Mouse (Mus musculus): ENCODE results near the gene Syt1.

Gene Syt1

DNA sequence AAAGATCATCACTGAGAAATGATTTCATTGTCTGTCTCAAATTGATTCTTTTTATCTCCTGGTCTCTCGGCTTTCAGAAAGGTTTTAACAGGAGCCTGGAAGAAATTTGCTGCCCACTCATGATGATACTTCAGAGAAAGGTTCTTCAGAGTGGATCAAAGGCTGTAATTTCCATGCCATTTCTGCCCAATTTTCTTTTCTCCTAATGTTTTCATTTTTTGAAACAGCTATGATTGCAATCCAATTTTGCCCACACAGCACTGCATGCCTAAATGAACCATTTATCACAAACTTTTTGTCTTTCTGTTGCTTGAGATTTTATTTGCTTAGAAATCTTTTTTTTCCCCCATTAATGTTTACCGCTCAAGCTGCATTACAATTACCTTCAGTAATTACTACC lies 257.5 kb downstream of the Syt1 start:
- DNase-seq (ENCODE audit: low spot score) = no peak

DNA sequence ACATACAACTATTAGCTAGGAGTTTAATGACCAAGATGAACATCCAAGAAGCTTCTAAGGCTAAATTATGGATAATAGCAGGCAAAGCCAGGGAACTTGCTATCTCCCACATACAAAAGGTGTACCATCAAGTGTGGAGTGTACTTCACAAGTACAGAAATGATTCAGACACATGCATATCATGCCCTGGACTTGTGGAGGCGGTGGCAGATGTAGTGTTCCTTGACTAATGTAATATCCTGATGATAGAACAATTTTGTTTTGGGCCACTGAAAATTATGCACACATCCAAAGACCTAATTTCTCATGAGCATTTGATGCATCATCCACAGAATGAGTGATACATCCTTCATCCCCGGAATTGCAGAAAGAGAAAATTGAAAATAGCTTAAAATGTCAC lies 267.0 kb downstream of the Syt1 start:
- no peak for DNase-seq (ENCODE audit: low spot score)

DNA sequence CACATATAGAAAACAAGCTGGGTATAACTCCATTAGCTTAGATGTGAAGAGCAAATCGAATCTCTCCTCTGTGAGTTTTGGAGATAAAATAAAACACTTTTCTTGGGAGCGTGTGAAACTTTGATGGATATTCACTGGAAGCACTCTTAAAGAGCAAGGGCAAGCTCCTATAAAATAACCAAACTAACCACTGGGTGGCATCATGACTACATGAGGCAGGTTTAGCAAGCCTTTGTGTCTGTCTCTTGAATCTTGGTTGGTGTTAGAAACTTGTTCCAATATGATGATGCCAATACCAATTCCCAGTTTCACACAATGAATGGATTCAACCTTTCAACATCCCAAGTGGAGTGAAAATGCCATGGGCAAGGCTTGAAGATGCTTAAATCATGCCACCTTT lies 276.8 kb downstream of the Syt1 start:
- DNase-seq (ENCODE audit: low spot score) = no peak

DNA sequence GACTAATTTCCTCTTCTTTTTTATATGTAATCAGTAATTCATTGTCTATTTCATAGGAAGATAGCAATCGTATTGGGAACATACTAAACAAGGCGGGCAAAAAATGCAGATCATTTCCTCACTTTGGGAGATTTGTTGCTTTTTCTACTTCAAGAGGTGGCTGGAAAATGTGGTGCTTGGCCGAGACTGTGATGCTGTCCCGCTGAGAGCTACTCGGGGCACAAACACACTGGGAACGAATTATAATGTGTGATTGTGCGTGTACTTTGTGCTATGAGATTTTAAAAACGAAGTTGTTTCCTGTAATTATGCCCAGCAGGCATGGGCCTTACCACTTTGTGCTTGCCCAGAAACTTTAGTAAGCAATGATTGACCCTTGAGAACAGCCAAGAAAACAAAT lies 281.8 kb downstream of the Syt1 start:
- no peak for DNase-seq (ENCODE audit: low spot score)

DNA sequence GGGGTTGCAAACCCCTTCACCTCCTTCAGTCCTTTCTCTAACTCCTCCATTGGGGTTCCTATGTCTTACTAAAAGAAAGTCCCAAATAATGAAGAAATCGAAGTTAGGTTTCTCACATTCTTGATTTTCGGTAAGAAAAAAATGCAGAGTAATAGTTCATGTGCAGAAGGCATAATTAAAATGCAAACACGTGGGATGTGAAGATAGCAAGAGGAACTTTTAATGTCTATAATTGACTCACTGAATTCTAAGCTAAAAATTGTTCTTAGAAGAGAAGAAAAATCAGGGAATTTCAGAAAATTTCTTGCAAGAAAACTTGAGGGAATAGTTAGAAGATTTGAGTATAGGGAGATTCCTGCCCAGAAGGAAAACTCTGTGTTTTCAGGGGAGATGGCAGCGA lies 284.4 kb downstream of the Syt1 start:
- DNase-seq (ENCODE audit: low spot score) = no peak

DNA sequence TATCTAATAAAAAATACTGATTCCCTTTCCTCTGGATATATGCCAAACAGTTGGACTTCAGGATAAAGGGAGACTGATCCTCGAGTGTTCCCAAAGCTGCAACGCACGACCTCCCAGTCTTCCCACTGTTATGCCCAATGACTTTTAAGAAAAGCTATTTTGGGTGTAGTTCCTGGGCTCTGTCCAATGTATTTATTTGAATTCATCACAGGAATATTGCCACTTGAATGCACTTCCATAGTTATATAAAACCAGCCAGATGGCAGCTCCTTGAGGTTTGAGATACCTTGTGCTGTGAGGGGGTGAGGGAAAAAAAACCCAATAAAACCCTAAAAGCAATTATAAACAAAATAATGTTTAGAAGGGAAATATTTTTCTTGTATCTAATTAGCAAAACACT lies 285.9 kb downstream of the Syt1 start:
- DNase-seq (ENCODE audit: low spot score) = no peak

DNA sequence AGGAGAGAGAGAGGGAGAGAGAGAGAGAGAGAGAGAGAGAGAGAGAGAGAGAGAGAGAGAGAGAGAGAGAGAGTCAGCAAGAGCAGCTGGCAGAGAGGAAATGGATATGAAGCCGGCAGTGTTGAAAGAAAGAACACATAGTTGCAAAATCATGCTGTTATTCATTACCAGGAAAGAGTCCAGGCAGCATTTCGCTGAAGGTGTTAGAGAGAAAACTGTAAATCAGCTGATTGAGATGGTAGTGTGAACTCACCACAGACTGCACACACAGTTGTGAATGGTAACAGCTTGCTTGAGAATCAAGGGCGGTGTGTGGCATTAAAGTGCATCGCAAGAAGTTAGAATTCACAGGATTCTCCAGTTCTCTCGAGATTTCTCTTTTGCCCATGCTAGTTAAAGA lies 300.3 kb downstream of the Syt1 start:
- DNase-seq (ENCODE audit: low spot score) = peak; percentile 30

DNA sequence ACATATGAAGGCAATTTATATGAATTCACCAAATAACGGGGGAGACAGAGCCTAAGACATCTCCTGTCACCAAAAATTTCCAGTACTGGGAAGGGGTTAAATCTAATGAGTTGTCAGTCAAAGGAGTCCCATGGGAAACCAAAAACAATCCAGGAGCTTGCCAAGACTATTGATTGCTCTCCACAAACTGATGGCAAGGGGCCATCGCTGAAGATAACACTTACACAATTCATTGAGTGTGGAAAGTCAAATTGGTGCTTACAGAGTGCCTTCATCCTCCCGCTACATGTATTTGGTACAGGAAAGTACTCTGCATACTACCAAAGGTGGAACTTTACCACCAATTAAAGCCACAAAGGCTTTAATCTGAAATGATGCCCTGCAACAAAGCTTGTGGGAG lies 305.1 kb downstream of the Syt1 start:
- DNase-seq (ENCODE audit: low spot score) = no peak

DNA sequence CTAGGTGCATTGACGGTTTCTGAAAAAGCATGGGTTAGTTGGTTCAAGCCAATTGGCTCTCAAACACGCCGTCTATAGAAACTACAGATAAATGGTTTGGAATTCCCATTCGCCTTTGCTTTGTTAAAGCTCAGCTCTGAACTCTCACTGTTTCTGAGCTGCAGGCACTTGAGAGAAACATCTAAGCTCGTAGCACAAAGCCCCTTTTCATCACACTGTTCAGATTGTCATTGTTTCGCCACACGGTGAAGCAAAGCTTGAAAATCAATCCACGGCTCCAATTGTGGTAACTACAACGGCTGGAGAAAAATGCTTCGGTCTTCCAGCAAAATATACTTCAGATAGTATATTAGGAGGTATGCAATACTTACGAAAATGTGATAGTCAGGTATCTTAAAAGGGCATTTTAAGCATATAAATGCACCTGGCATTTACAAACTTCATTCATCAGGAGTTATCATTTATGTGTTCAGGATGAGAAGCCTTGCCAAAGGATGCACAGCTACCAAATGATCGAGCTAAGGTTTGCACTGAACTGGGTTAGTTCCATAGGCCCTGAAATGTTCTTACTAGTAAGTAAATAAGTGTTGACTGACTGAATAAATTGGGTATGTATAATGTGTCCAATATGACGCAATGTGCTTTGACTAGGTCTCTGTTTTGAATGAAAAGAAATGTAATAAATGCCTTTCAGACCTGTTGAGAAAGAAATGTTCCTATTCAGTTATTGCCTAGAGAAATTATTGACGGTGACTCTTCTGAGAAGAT lies 309.2 kb downstream of the Syt1 start:
- no peak for DNase-seq (ENCODE audit: low spot score)

DNA sequence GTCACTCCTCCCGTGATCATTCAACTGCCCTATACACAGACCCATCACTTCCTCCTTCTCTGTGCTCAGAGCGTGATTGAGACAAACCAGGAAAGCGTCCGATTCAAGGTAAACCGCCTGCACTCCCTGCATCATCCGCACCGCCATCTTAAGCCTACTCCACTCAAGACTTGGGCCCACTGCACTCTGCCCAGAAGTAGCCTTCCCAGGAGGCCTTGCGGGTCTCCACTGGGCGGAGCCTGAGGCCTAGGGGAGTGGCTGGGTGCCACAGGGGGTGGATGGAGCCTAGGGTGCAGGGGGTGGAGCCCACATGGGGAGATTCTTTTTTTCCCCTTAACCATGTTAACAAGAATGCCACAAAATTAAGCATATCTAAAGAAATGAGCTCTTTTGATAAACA lies 310.8 kb downstream of the Syt1 start, which contains the start of gene Gm5136:
Gene Gm5136, minus strand, starts transcription at position 215 of the 400 bp plus-strand sequence.
- DNase-seq (ENCODE audit: low spot score) = no peak

DNA sequence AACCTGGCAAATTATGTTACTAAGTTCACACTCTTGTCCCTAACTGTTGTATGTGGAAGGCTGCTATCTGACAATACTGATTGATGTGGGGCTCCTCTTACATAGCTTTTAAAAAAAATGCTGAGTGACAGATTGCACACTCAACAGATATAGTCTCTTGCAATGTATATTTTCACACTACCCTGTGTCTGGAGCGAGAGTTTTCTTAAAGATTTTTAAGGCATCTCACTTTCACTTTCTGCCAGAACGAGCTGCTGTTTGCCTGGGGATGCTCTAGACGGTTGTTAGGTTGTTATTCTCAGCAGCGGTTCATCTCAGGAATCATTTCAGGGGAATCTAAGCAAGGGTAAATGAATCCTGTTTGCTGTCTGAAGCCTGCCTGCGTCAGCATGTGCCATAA lies 313.7 kb downstream of the Syt1 start:
- no peak for DNase-seq (ENCODE audit: low spot score)

DNA sequence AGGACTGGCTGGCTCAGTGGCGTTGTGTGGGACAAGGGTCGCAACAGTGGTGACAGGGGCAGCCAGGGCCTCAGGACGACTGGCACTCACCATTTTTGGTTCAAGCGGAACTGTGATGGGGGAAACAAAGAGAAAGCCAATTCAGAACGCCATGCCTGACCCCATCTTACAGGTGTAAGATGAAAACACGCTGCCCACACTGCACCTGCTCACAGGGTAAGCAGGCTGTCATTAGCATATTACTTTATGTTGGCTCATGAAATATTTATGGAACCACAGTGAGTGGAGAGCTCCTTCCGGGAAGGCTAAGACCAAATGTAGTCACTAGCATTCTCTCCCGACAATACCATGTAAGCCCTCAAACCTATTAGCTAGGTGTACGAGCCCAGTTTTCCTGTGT lies 319.8 kb downstream of the Syt1 start:
- no peak for DNase-seq (ENCODE audit: low spot score)

DNA sequence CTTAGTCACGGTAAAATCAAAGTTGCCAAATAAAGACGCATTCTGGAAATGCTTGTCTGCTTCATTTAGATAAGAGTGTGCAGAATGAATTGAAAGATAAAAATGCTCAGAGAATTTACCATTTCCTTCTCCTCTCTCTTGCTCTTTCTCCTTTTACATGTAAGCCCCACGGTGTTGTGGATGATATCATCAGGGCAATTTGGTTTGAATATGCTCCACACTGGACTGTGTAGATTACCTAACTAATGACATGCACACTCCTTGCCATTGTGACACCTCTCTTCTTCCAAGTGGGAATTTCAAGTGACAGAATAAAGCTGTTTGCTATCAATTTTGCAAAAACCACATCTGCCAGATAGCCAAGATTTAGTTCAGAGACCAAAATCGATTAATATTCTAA lies 324.1 kb downstream of the Syt1 start:
- DNase-seq (ENCODE audit: low spot score) = no peak

DNA sequence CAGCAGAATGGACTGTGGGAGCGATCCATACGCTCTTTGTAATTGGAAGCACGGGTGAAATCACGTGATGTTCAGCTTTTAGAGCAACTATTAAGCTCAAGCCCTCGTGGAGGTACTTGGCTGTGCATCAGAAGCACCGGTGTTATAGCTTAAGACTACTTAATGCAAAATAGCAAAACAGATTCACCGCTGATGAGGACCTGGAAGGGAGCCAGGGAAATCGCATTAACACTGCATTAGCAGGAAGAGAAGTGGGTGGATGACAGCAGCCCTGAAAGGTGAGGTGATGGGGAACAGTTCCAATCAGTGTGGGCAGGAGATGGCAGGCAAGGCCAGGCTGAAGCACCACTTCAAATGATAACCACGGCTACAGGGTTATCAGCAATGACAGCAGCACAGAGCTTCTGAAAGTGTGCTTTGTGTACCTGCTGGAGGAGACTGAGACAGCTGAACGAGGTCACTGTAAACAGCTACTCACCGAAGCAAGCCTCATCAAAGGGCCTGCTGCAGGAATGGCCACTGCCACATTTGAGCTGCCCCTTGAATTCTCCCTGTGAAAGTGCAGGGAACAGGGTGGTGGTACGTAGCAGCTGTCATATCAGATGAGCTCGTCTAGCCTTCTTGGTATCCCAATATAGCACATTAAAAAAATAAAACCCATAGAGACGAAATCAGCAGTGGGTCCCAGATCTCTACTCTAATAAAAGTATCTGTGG lies 330.9 kb downstream of the Syt1 start:
- DNase-seq (ENCODE audit: low spot score) = no peak

DNA sequence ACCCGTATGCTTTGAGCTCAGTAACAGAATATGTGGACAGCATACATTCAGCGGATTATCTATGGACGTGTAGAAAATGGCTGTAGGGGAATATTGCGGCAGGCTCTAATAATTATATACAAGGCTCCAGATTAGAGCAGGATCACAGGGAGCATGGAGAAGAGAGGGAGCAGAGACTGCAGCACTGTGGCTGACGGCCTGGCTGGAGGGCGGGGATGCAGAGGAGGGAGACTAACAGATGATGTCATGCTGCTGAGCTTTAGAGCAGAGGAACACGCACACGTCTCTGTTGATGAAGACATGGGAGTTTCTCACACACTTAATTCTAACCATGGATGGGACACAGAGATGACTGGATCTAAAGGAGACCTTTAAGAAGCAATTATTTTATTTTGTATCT lies 333.7 kb downstream of the Syt1 start:
- DNase-seq (ENCODE audit: low spot score) = no peak

DNA sequence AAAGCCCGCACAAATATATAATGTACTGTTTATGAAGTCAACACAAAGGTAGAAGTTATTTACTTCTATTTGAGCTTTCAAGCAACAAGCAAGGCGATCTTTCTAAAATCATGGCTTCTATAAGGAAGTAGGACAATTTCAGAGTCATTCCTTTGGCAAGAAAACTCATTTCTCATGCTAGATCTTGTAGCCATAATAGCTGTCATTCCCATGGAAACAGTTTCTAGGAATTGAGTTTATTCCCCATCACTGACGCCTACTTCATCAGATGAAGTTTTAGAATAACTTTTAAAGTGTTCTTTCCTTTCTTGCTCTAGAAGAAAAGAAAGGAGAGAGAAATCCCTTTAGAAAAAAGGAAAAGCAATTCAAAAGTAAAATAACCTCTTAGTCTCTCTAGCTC lies 341.8 kb downstream of the Syt1 start:
- no peak for DNase-seq (ENCODE audit: low spot score)

DNA sequence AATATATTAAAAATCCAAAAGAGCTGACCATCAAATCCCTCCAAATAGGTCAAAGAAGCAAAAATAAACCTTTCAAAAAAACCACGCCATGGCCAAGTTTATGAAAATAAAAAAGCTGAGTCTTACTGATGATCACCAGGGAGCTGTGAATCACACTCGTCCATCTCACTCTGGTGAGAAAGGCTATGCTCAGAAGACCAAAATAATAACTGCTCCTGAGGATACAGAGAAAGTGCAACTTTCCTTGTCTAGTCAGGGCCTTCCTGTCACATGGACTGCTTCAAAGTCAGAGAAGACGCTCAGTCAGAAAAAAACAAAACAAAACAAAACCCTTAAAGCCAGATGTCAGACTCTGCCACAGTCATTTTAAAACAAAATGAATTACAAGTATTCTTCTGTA lies 350.5 kb downstream of the Syt1 start:
- no peak for DNase-seq (ENCODE audit: low spot score)

DNA sequence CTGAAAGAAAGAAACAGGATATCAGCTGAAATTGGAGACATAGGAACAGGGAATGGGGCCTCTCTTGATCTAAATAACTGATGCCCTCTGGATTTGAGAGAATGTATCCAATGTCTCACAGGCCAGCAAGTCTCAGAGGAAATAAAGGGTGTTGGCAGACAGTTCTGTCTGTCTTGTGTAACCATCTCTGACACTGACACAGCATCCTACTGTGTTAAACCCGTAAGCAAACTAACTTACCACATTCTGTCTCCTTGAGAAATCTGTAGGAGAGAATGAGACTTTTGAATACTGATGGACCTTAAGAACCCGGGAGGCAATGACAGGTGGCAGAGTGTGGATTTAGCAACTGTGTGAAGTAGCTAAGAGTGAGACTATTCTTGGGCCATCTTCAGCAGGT lies 352.5 kb downstream of the Syt1 start:
- DNase-seq (ENCODE audit: low spot score) = no peak

DNA sequence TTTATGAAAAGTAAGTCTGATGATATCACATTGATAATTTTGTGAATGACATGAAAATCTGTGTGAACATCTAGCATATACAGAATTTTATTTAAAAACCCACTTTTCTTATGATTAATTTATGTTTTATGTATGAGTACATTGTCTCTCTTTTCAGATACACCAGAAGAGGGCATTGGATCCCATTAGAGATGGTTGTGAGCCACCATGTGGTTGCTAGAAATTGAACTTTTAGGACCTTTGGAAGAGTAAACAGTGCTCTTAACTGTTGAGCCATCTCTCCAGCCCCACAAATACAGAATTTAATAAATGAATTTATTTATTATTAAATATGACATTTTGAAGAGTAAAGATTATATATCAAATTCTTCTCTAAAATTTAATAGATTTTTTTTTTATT lies 353.1 kb downstream of the Syt1 start:
- no peak for DNase-seq (ENCODE audit: low spot score)

DNA sequence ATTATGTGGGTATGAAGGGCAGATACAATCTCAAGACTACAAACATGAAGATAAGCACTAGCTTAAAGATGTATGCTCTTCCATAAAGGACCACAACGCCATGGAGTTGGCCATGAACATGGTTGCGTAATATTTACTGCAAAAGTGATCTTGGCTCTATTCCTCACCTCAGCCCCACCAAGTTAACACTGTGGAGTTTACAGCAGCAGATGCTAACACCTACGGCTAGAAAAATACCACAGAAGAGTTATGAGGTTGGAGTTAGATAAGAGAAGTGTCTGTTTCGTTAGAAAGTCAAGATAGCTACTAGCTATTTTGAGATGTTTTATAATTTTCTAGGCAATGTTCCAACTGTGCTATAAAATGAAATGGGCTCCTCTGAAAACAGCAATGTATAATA lies 353.9 kb downstream of the Syt1 start:
- no peak for DNase-seq (ENCODE audit: low spot score)

DNA sequence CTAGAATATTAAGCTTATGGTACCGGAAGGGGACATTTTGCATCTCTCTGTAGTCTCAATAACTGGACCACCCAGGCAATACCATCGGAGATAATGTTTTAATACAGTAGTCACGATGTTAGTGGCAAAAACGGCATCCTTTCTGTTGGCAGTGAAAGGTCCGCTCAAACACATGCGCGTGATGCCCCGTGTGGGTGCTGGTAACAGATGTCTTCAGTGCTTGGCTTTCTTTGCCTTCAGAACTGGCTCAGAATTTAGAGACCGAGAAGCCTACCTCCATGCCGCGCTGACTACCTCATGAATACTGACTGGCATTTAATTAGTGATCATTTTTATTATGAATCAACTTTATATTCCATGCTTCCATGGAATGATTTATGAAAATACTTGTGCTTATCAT lies 355.7 kb downstream of the Syt1 start:
- DNase-seq (ENCODE audit: low spot score) = no peak

DNA sequence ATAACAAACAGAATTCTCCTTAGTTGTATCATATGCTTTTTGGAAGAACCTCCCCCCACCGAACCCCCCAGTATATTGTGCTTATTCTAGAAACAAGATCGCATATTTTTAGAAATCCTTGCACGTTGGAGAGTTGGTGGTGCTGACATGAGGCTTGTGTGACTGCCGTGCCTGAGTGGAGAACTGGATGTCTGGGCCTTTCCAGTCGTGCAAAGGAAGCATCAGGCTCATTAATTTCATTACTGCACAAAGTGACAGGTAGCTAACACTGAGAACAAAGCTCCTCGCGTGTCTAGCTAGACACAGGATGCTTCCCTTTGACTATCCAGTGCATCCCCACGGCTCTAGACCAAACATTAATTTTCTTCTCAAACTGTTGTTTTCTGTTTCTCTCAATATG lies 358.0 kb downstream of the Syt1 start:
- no peak for DNase-seq (ENCODE audit: low spot score)

DNA sequence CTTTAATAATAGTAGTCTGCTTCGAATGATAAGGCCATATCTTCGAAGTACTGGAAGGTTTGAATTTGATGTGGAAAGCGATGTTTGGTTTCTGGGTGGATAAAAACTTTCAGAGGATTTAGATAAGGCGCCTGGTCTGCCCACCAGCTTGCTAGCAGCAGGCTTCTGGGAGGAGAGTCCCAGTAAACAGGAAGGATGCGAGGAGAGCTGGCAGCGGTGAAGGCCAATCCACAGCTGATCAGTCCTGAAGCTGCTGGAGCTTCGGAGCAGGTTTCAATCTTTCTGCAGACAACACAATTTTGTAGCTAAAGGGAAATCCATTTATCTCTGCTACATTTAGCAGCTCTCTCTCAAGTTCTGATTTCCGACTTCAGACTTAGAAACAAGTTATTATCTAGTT lies 358.7 kb downstream of the Syt1 start:
- no peak for DNase-seq (ENCODE audit: low spot score)

DNA sequence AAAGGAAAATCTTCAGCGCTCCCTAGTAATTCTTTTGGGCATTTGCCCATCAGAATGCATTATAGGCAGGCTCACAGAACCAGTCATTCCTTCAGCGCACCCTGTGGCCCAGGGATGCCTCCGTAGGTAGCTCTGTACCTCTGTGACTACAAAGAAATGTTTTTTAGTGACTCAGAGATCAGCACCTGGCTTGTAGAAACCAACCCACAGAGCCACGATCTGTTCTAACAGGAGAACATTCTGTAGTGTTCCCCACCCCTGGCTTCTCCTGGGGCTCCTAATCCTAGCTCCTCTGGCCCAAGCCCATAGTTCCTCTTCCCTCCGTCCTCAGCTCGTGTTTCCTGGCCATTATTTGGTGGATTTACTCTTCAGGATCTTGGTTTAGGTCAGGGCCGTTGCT lies 361.6 kb downstream of the Syt1 start:
- no peak for DNase-seq (ENCODE audit: low spot score)

All from layer of hippocampus, adult 9-10 months (tissue).